Mouse (Mus musculus) kidney, embryonic 16.5 days (tissue): ENCODE measurements at regions not wholly inside any gene's neighbourhood (a gene's known extent, or its start where the extent isn't known, plus 50 kb on each side); places are given as distances from the start of the nearest gene placed in this dataset.

Experiments
- ATAC-seq: fragments of 200-750 bp; cut with Nextera tagmentation; 2 replicates; pipeline ENCODE4 v1.8.0; 2017; ENCODE audit warnings: moderate TSS enrichment; ENCODE audit not compliant: low FRiP score, low TSS enrichment
- H3K27ac ChIP-seq: fragments of 300-500 bp; sonication (generic); 2 replicates; pipeline ENCODE4 v1.5.1; 2014; ENCODE audit warnings: low read length
- H3K27me3 ChIP-seq: fragments of 300-500 bp; sonication (generic); 2 replicates; pipeline ENCODE4 v1.6.1; 2014; ENCODE audit warnings: low read length, control low read depth, mixed read lengths; ENCODE audit not compliant: insufficient read depth
- H3K36me3 ChIP-seq: fragments of 300-500 bp; sonication (generic); 2 replicates; pipeline ENCODE4 v1.6.1; 2014; ENCODE audit warnings: low read length, control low read depth, mixed read lengths; ENCODE audit not compliant: insufficient read depth
- H3K4me1 ChIP-seq: fragments of 300-500 bp; sonication (generic); 2 replicates; pipeline ENCODE4 v1.6.1; 2014; ENCODE audit warnings: low read length, control low read depth, mixed read lengths; ENCODE audit not compliant: insufficient read depth
- H3K4me2 ChIP-seq: fragments of 300-500 bp; sonication (generic); replicated peaks from 2 replicates; pipeline ENCODE4 v1.6.1; 2014; ENCODE audit warnings: low read depth, low read length
- H3K4me3 ChIP-seq: fragments of 300-500 bp; sonication (generic); 2 replicates; pipeline ENCODE4 v1.5.1; 2014; ENCODE audit warnings: mild to moderate bottlenecking, low read length
- H3K9ac ChIP-seq: fragments of 300-500 bp; sonication (generic); replicated peaks from 2 replicates; pipeline ENCODE4 v1.6.1; 2014; ENCODE audit warnings: low read length
- H3K9me3 ChIP-seq: fragments of 300-500 bp; sonication (generic); 2 replicates; pipeline ENCODE4 v1.6.1; 2016; ENCODE audit warnings: low read length, control low read depth
- WGBS: fragments of 180-500 bp; shearing (Covaris S2); extraction: QIAGEN DNeasy Blood & Tissue Kit; methylation state at CpG from one replicate; pipeline ENCODE4 v1.1.7; 2014; 5-methylcytosine and 5-hydroxymethylcytosine counted together

GRCm38 (mm10) chr2:174917146-174917905, 92.7 kb upstream of the Gm14444 start:
- H3K4me1 ChIP-seq: peaks cover 11% of the 10 kb centered on the region
- ATAC-seq: peak; percentile 77

GRCm38 (mm10) chr2:174917975-174918374, 92.1 kb upstream of the Gm14444 start:
- Histone ChIP-seq H3K9me3 (no peaks in the 10 kb centered on the region), H3K27me3 (no peaks in the 10 kb centered on the region), H3K36me3 (no peaks in the 10 kb centered on the region), H3K9ac (no peak overlapping the region), H3K4me3 (no peak overlapping the region), H3K4me1 (peaks cover 11% of the 10 kb centered on the region), H3K27ac (no peak overlapping the region), H3K4me2 (no peak overlapping the region)
- WGBS: 15% methylated on average over 5 of the region's 5 CpGs
- peak; percentile 47; the same call in 1 of the 2 replicates for ATAC-seq

More at GRCm38 (mm10) chr2:174917146-174917905, 92.7 kb upstream of the Gm14444 start:
- 0 out of 2 replicates have a peak overlapping the region, but pooled peaks have one; percentile 25 for H3K9ac ChIP-seq
- no peak overlapping the region for H3K27ac ChIP-seq
- H3K9me3 ChIP-seq: no peaks in the 10 kb centered on the region
- no peak overlapping the region for H3K4me2 ChIP-seq
- WGBS: 33% methylated on average over 10 of the region's 10 CpGs
- no peaks in the 10 kb centered on the region for H3K36me3 ChIP-seq
- no peak overlapping the region for H3K4me3 ChIP-seq
- no peaks in the 10 kb centered on the region for H3K27me3 ChIP-seq

- H3K27ac ChIP-seq: no peak overlapping the region
- no peak for ATAC-seq
- no peaks in the 10 kb centered on the region for H3K27me3 ChIP-seq
- no peaks in the 10 kb centered on the region for H3K36me3 ChIP-seq
- H3K4me2 ChIP-seq: no peak overlapping the region
- WGBS: 52% methylated on average over 4 of the region's 4 CpGs
- peaks cover 4% of the 10 kb centered on the region for H3K4me1 ChIP-seq
- no peaks in the 10 kb centered on the region for H3K9me3 ChIP-seq
- H3K9ac ChIP-seq: no peak overlapping the region
- H3K4me3 ChIP-seq: no peak overlapping the region
Observed at GRCm38 (mm10) chr2:174922208-174922607, 87.8 kb upstream of the Gm14444 start.

GRCm38 (mm10) chr2:174929718-174930117, 80.3 kb upstream of the Gm14444 start:
- no peak overlapping the region for H3K4me3 ChIP-seq
- H3K4me2 ChIP-seq: no peak overlapping the region
- WGBS: 76% methylated on average over 2 of the region's 2 CpGs
- no peaks in the 10 kb centered on the region for H3K4me1 ChIP-seq
- no peaks in the 10 kb centered on the region for H3K27me3 ChIP-seq
- no peak for ATAC-seq
- no peaks in the 10 kb centered on the region for H3K36me3 ChIP-seq
- H3K27ac ChIP-seq: no peak overlapping the region
- H3K9ac ChIP-seq: no peak overlapping the region
- no peaks in the 10 kb centered on the region for H3K9me3 ChIP-seq

GRCm38 (mm10) chr2:174932137-174933012, 77.7 kb upstream of the Gm14444 start:
- peak; percentile 67; the same call in 1 of the 2 replicates for ATAC-seq
- Histone ChIP-seq H3K4me1 (no peaks in the 10 kb centered on the region), H3K9me3 (no peaks in the 10 kb centered on the region), H3K27me3 (no peaks in the 10 kb centered on the region), H3K27ac (no peak overlapping the region), H3K4me2 (0 out of 2 replicates have a peak overlapping the region, but pooled peaks have one; percentile 16), H3K9ac (no peak overlapping the region), H3K36me3 (no peaks in the 10 kb centered on the region), H3K4me3 (no peak overlapping the region)
- 35% methylated on average over 20 of the region's 20 CpGs for WGBS

GRCm38 (mm10) chr2:174933013-174933353, 77.1 kb upstream of the Gm14444 start:
- WGBS: 19% methylated on average over 6 of the region's 6 CpGs
- Histone ChIP-seq H3K9ac (no peak overlapping the region), H3K4me3 (no peak overlapping the region), H3K27ac (no peak overlapping the region), H3K4me1 (no peaks in the 10 kb centered on the region), H3K27me3 (no peaks in the 10 kb centered on the region), H3K9me3 (no peaks in the 10 kb centered on the region), H3K4me2 (no peak overlapping the region), H3K36me3 (no peaks in the 10 kb centered on the region)
- ATAC-seq: peak; percentile 72; the same call in 1 of the 2 replicates

GRCm38 (mm10) chr2:174936665-174937064, 73.4 kb upstream of the Gm14444 start:
- Histone ChIP-seq H3K9me3 (no peaks in the 10 kb centered on the region), H3K4me3 (no peak overlapping the region), H3K4me2 (no peak overlapping the region), H3K4me1 (no peaks in the 10 kb centered on the region), H3K36me3 (no peaks in the 10 kb centered on the region), H3K27me3 (no peaks in the 10 kb centered on the region), H3K9ac (no peak overlapping the region), H3K27ac (no peak overlapping the region)
- WGBS: 31% methylated on average over 5 of the region's 5 CpGs
- no peak for ATAC-seq

- Histone ChIP-seq H3K9me3 (no peaks in the 10 kb centered on the region), H3K4me2 (no peak overlapping the region), H3K9ac (no peak overlapping the region), H3K4me3 (no peak overlapping the region), H3K4me1 (no peaks in the 10 kb centered on the region), H3K27ac (no peak overlapping the region), H3K27me3 (no peaks in the 10 kb centered on the region), H3K36me3 (no peaks in the 10 kb centered on the region)
- WGBS: 85% methylated on average over 4 of the region's 4 CpGs
- ATAC-seq: no peak
Observed at GRCm38 (mm10) chr2:174937930-174938329, 72.1 kb upstream of the Gm14444 start.

- no peak for ATAC-seq
- H3K4me3 ChIP-seq: no peak overlapping the region
- no peak overlapping the region for H3K9ac ChIP-seq
- 89% methylated on average over 4 of the region's 4 CpGs for WGBS
- H3K4me2 ChIP-seq: no peak overlapping the region
- no peaks in the 10 kb centered on the region for H3K36me3 ChIP-seq
- no peaks in the 10 kb centered on the region for H3K27me3 ChIP-seq
- H3K4me1 ChIP-seq: no peaks in the 10 kb centered on the region
- no peaks in the 10 kb centered on the region for H3K9me3 ChIP-seq
- H3K27ac ChIP-seq: no peak overlapping the region
Observed at GRCm38 (mm10) chr2:174942221-174942620, 67.8 kb upstream of the Gm14444 start.

- no peak overlapping the region for H3K4me2 ChIP-seq
- no peaks in the 10 kb centered on the region for H3K27me3 ChIP-seq
- ATAC-seq: no peak
- WGBS: 90% methylated on average over 8 of the region's 8 CpGs
- H3K4me3 ChIP-seq: no peak overlapping the region
- H3K27ac ChIP-seq: no peak overlapping the region
- H3K9ac ChIP-seq: no peak overlapping the region
- no peaks in the 10 kb centered on the region for H3K4me1 ChIP-seq
- no peaks in the 10 kb centered on the region for H3K9me3 ChIP-seq
- H3K36me3 ChIP-seq: no peaks in the 10 kb centered on the region
Observed at GRCm38 (mm10) chr2:174948106-174948505, 61.9 kb upstream of the Gm14444 start.
